Mouse (Mus musculus) CH12.LX (cell line): ENCODE measurements around the gene Lmf2.

ENCODE experiments used
- EP300 ChIP-seq: IDR thresholded peaks from 2 replicates; pipeline ENCODE4 v1.6.1; 2011; ENCODE audit warnings: low read length, improper control_type of control experiment
- JUND ChIP-seq: conservative IDR thresholded peaks from 2 replicates; pipeline ENCODE4 v1.6.1; 2011; ENCODE audit warnings: low read depth, low read length, improper control_type of control experiment
- MAFK ChIP-seq: IDR thresholded peaks from 2 replicates; pipeline ENCODE4 v1.6.1; 2011; ENCODE audit warnings: low read length, improper control_type of control experiment; ENCODE audit not compliant: insufficient replicate concordance
- USF2 ChIP-seq: conservative IDR thresholded peaks from 2 replicates; pipeline ENCODE4 v1.6.1; 2011; ENCODE audit warnings: low read depth, low read length, improper control_type of control experiment

DNA sequence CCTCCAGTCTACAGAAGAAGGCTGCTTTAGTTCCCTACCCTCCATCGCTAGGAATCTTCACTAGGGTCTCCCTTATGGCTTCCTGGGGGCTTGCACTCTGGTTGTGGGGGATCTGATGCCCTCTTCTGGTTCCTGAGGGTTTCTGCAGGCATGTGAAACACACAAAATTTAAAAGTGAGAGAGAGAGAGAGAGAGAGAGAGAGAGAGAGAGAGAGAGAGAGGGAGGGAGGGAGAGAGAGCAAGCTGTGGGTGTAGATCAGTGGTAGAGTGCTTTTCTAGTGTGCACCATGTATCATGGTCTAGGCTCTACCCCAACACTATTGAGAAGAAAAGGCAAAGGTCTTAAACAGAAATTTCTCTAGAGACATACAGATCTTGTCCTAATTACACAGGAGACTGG lies 13.8 kb downstream of the Lmf2 start:
- no peak for TF ChIP-seq EP300
- 0 out of 2 replicates have a peak, but pooled peaks have one; percentile 27 for TF ChIP-seq JUND
- no peak for TF ChIP-seq MAFK
- no peak for TF ChIP-seq USF2
